Mouse (Mus musculus): Measurements from ENCODE around the gene Gm10409. TPM values are rescaled to one million over a fixed set of nuclear protein-coding genes. Genes with fewer than 3 reads are reported as not detected.
"Not testable (repeated sequence)": the region's sequence is repeated elsewhere in the genome, so short reads cannot be mapped to it uniquely, and the experiment has no call there.

Gm10409 gene
- 13.9 and 16.4 TPM in 2 replicates for polyA plus RNA-seq (2015; fragmentation: Nextera tagmentation; extraction: Ambion mirVana)

GRCm38 (mm10) chr14:3412314-3412713 is at the start of gene Gm10409:
TSS of gene Gm10409 (plus strand) at chr14:3412614.
- H3K4me3 ChIP-seq (replicated peaks; ENCODE audit: low read length); H3K9me3 ChIP-seq (ENCODE audit: control insufficient read depth, low read length); H3K27ac ChIP-seq (ENCODE audit: low read length); ATAC-seq; H3K27me3 ChIP-seq (replicated peaks; ENCODE audit: control insufficient read depth, insufficient read depth, low read length); H3K4me2 ChIP-seq (ENCODE audit: low read length); H3K9ac ChIP-seq (replicated peaks; ENCODE audit: low read depth, low read length); H3K4me1 ChIP-seq (replicated peaks; ENCODE audit: control insufficient read depth, insufficient read depth, low read length); H3K36me3 ChIP-seq (ENCODE audit: control insufficient read depth, insufficient read depth): not testable (repeated sequence)
- no CpG with 5 or more reads among the region's 32 CpGs for WGBS

GRCm38 (mm10) chr14:3394793-3395192 is 17.6 kb upstream of the Gm10409 start, which contains the start of gene Gm10413:
TSS of gene Gm10413 (plus strand) at chr14:3395093.
- not testable (repeated sequence) for ATAC-seq

GRCm38 (mm10) chr14:3427803-3428202 is 15.4 kb downstream of the Gm10409 start, which contains the start of gene Gm3005:
TSS of gene Gm3005 (plus strand) at chr14:3428103.
- not testable (repeated sequence) for H3K27ac ChIP-seq (ENCODE audit: low read length); H3K9me3 ChIP-seq (ENCODE audit: control insufficient read depth, low read length); H3K4me3 ChIP-seq (replicated peaks; ENCODE audit: low read length); H3K4me2 ChIP-seq (ENCODE audit: low read length); H3K4me1 ChIP-seq (replicated peaks; ENCODE audit: control insufficient read depth, insufficient read depth, low read length); ATAC-seq; H3K36me3 ChIP-seq (ENCODE audit: control insufficient read depth, insufficient read depth); H3K9ac ChIP-seq (replicated peaks; ENCODE audit: low read depth, low read length); H3K27me3 ChIP-seq (replicated peaks; ENCODE audit: control insufficient read depth, insufficient read depth, low read length)
- no CpG with 5 or more reads among the region's 2 CpGs for WGBS

More at GRCm38 (mm10) chr14:3394793-3395192, 17.6 kb upstream of the Gm10409 start, which contains the start of gene Gm10413:
- not testable (repeated sequence) for H3K27ac ChIP-seq (ENCODE audit: low read length); H3K4me1 ChIP-seq (replicated peaks; ENCODE audit: control insufficient read depth, insufficient read depth, low read length); H3K36me3 ChIP-seq (ENCODE audit: control insufficient read depth, insufficient read depth); H3K9ac ChIP-seq (replicated peaks; ENCODE audit: low read depth, low read length); H3K9me3 ChIP-seq (ENCODE audit: control insufficient read depth, low read length); H3K4me3 ChIP-seq (replicated peaks; ENCODE audit: low read length); H3K27me3 ChIP-seq (replicated peaks; ENCODE audit: control insufficient read depth, insufficient read depth, low read length); H3K4me2 ChIP-seq (ENCODE audit: low read length)
- no CpG with 5 or more reads among the region's 2 CpGs for WGBS

GRCm38 (mm10) chr14:3449079-3449478 is 36.7 kb downstream of the Gm10409 start, which contains the start of gene Gm10408:
TSS of gene Gm10408 (plus strand) at chr14:3449379.
- not testable (repeated sequence) for H3K4me2 ChIP-seq (ENCODE audit: low read length); H3K27ac ChIP-seq (ENCODE audit: low read length); H3K9me3 ChIP-seq (ENCODE audit: control insufficient read depth, low read length); H3K27me3 ChIP-seq (replicated peaks; ENCODE audit: control insufficient read depth, insufficient read depth, low read length); H3K9ac ChIP-seq (replicated peaks; ENCODE audit: low read depth, low read length); ATAC-seq; H3K4me1 ChIP-seq (replicated peaks; ENCODE audit: control insufficient read depth, insufficient read depth, low read length); H3K36me3 ChIP-seq (ENCODE audit: control insufficient read depth, insufficient read depth); H3K4me3 ChIP-seq (replicated peaks; ENCODE audit: low read length)
- no CpG with 5 or more reads among the region's 3 CpGs for whole genome bisulfite sequencing

Other genes starting within 250 kb of the Gm10409 start
- gene Gm5795, start 224.4 kb upstream of the Gm10409 start, polyA plus RNA-seq (2015; fragmentation: Nextera tagmentation; extraction: Ambion mirVana): not detected in 2 replicates
- 16.3 and 23.5 TPM in 2 replicates for gene D830030K20Rik, start 204.1 kb upstream of the Gm10409 start, polyA plus RNA-seq (2015; fragmentation: Nextera tagmentation; extraction: Ambion mirVana)
- not detected in 2 replicates for gene Gm2956, start 80.0 kb upstream of the Gm10409 start, polyA plus RNA-seq (2015; fragmentation: Nextera tagmentation; extraction: Ambion mirVana)
- gene Gm10413, start 17.5 kb upstream of the Gm10409 start, polyA plus RNA-seq (2015; fragmentation: Nextera tagmentation; extraction: Ambion mirVana): not detected in 2 replicates
- 6.8 and 9.8 TPM in 2 replicates for gene Gm3005, start 15.5 kb downstream of the Gm10409 start, polyA plus RNA-seq (2015; fragmentation: Nextera tagmentation; extraction: Ambion mirVana)
- not detected in 2 replicates for gene Gm10408, start 36.8 kb downstream of the Gm10409 start, polyA plus RNA-seq (2015; fragmentation: Nextera tagmentation; extraction: Ambion mirVana)
- not detected in 2 replicates for gene Gm3012, start 221.9 kb downstream of the Gm10409 start, polyA plus RNA-seq (2015; fragmentation: Nextera tagmentation; extraction: Ambion mirVana)
- 13.9 and 16.4 TPM in 2 replicates for gene Gm3020, start 239.4 kb downstream of the Gm10409 start, polyA plus RNA-seq (2015; fragmentation: Nextera tagmentation; extraction: Ambion mirVana)